In the genomic region with DNA sequence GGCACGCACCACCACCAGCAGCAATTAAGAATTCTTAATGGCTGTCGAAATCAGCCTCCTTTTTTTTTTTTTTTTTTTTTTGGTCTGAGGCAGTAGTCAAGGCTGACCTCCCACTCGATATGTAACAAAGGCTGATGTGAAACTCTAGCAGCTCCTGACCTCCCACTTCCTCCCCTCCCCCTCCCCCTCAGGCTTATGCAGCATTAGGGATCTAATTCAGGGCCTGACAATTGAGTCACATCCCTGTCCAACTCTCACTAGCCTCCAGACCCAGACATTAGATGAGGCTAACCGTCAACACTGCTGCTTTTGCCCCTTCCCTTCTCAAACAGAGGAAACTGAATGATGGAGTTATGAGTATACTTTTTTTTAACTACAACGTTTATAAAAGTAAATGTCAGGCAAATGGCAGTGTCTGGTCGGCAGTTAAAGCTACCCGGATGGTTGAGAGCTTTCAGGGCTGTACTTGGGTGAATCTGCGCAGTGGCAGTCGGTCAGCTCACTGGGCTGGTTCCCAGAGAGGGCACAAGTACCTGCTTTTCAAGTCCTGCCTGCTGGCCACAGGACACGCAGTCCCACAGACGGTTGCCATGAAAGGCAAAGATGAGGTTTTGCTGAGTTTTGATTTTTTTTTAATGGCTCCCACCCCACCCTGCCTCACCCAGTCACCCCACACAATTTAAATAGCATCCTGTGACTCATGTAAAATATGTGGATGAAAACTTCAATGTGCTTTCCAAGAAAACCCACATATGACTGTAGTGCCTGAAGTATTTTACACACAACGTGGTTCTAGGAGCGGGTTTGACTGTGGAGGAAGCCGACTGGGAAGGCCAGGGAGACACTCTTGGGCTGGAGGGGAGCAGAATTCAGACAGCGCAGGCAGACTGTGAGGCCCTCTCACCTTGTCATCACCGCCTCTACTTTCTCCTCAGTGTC, we compare ENCODE assay signal across 15 mouse cellular contexts.
A peak's percentile ranks its signal among the peaks of the same experiment; 100 is the strongest.
DNase-seq lines count a peak whose midpoint lies in the region; ATAC-seq and TF ChIP-seq lines count a peak whose summit lies in the region.
"Had no signal": no experiment of that assay in that cellular context is flagged by ENCODE, and none has a peak within 500 bp of the region (broad histone marks: within the 10 kb centered on the region; RNA-seq: fewer than 3 reads in every experiment).

No protein-coding gene starts in this region.

- H3K27ac ChIP-seq in midbrain, embryonic 10.5 days (replicated peaks): 0 out of 2 replicates have a peak overlapping the region, but pooled peaks have one; percentile 46
- no peak overlapping the region for H3K27ac ChIP-seq in midbrain, embryonic 15.5 days
- H3K27ac ChIP-seq in ES-Bruce4 (ENCODE audit: insufficient read depth, low read length): no peak overlapping the region
- H3K27ac ChIP-seq: layer of hippocampus, adult 2 months; liver, embryonic 12.5 days had no signal

- H3K27me3 ChIP-seq in midbrain, embryonic 10.5 days (ENCODE audit: low read depth, poor library complexity, severe bottlenecking): no peaks in the 10 kb centered on the region
- H3K27me3 ChIP-seq in midbrain, embryonic 15.5 days (replicated peaks): no peaks in the 10 kb centered on the region
- no peaks in the 10 kb centered on the region for H3K27me3 ChIP-seq in ES-Bruce4 (ENCODE audit: control insufficient read depth, insufficient read depth, low read length, poor library complexity, severe bottlenecking)
- H3K27me3 ChIP-seq: liver, embryonic 12.5 days had no signal

- H3K36me3 ChIP-seq in midbrain, embryonic 10.5 days: no peaks in the 10 kb centered on the region
- no peaks in the 10 kb centered on the region for H3K36me3 ChIP-seq in midbrain, embryonic 15.5 days (replicated peaks)
- H3K36me3 ChIP-seq in ES-Bruce4 (ENCODE audit: control insufficient read depth, insufficient read depth, low read length, poor library complexity, severe bottlenecking): no peaks in the 10 kb centered on the region
- H3K36me3 ChIP-seq: liver, embryonic 12.5 days had no signal

- H3K9ac ChIP-seq in midbrain, embryonic 15.5 days: no peak overlapping the region
- no peak overlapping the region for H3K9ac ChIP-seq in ES-Bruce4 (ENCODE audit: low read depth, poor library complexity, severe bottlenecking)
- H3K9ac ChIP-seq: liver, embryonic 12.5 days had no signal

- H3K4me3 ChIP-seq in midbrain, embryonic 10.5 days: no peak overlapping the region
- H3K4me3 ChIP-seq in midbrain, embryonic 15.5 days: no peak overlapping the region
- H3K4me3 ChIP-seq in ES-Bruce4 (ENCODE audit: low read depth, low read length): no peak overlapping the region
- H3K4me3 ChIP-seq: erythroblast, embryonic 14.5 days; layer of hippocampus, adult 2 months; liver, embryonic 12.5 days had no signal

- 69% methylated on average over 16 of the region's 16 CpGs for whole genome bisulfite sequencing in midbrain, embryonic 10.5 days
- WGBS in midbrain, embryonic 15.5 days: 67% methylated on average over 16 of the region's 16 CpGs

- no peaks in the 10 kb centered on the region for H3K9me3 ChIP-seq in midbrain, embryonic 10.5 days (replicated peaks)
- no peaks in the 10 kb centered on the region for H3K9me3 ChIP-seq in midbrain, embryonic 15.5 days
- no peaks in the 10 kb centered on the region for H3K9me3 ChIP-seq in ES-Bruce4 (replicated peaks; ENCODE audit: control insufficient read depth, insufficient read depth, low read length, poor library complexity, severe bottlenecking)
- H3K9me3 ChIP-seq: liver, embryonic 12.5 days had no signal

- peaks cover 21% of the 10 kb centered on the region for H3K4me1 ChIP-seq in midbrain, embryonic 10.5 days
- no peaks in the 10 kb centered on the region for H3K4me1 ChIP-seq in midbrain, embryonic 15.5 days
- peaks cover 5% of the 10 kb centered on the region for H3K4me1 ChIP-seq in ES-Bruce4 (ENCODE audit: control insufficient read depth, insufficient read depth, low read length)

- no peak overlapping the region for H3K4me2 ChIP-seq in midbrain, embryonic 15.5 days
- H3K4me2 ChIP-seq: liver, embryonic 12.5 days had no signal

- TF ChIP-seq CTCF in ES-Bruce4 (IDR thresholded peaks at IDR 0.05; ENCODE audit: low read depth, low read length): no peak

- ATAC-seq in midbrain, embryonic 15.5 days (replicated peaks): no peak
- ATAC-seq: intestine, embryonic 16.5 days; liver, embryonic 12.5 days had no signal

- no peak for TF ChIP-seq POLR2A in ES-Bruce4 (IDR thresholded peaks at IDR 0.05; ENCODE audit: insufficient read depth, low read length)

- peak; percentile 39 for DNase-seq in midbrain, embryonic 10.5 days (ENCODE audit: low spot score)
- peak; percentile 33 for DNase-seq in adipocyte (ENCODE audit: low spot score)
- peak; percentile 33 for DNase-seq in mesoderm, embryonic 11.5 days (ENCODE audit: low read depth, low spot score)
- DNase-seq in layer of hippocampus, adult 8-10 months (ENCODE audit: low spot score in 2 of 2): no peak
- DNase-seq in thymus, postnatal 14 days: no peak
- DNase-seq: cerebellum, postnatal 25 days; heart, postnatal 36 days; spleen, adult 18-20 months; thymus, adult 2 months had no signal

- 0 out of 2 replicates have a peak, but pooled peaks have one; percentile 17 for TF ChIP-seq EP300 in ES-Bruce4 (IDR thresholded peaks at IDR 0.05; ENCODE audit: insufficient read depth, low read depth, low read length)

Comparison
In these comparisons a context has a peak if more than half of its experiments do, and no peak if none do; other contexts are left out.
1. DNase-seq: peak in midbrain, embryonic 10.5 days (single experiment), adipocyte (single experiment) and mesoderm, embryonic 11.5 days (single experiment); none in layer of hippocampus, adult 8-10 months (0 of 2) and thymus, postnatal 14 days (single experiment).